Mouse (Mus musculus) telencephalon, adult 2 months (tissue): ENCODE data around the gene Neurod2.

ENCODE experiments used
- DNase-seq: peaks from one replicate; pipeline ENCODE4 v3.0.0-alpha.2; 2011; ENCODE audit warnings: low read depth, low spot score

Gene Neurod2

DNA sequence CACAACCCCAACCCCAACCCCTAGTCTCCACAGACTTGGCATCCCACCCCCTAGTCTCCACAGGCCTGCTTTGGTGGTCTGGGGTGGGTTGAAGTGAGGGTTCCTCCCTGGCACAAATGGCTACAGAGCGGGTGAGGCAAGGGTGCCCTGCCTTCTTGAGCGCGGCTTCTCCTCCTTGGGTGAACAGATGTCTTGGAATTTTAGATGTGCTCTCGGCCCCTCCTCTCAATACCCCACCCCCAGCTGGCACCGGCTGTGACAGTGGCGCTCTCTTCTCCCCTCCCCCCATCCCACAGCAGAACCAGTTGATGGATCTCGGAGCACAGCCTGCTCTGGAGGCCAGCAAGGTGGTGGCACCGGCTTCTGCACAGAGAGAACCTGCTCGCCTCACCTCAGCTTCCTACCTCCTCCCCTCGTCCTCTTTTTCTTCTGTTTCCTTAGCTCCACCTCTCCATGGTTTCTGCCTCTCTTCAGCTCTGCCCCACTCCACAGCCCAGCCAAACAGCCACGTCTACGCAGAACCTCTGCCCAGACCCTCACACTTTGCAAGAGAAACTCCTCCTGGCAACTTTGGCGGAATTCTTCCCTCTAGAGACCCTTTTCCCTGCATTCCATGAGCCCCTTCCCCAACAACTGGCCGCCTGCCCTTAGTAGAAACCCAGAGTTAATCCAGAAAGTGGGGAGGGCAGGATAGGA, 10.9 kb downstream of the Neurod2 start:
- no peak for DNase-seq

DNA sequence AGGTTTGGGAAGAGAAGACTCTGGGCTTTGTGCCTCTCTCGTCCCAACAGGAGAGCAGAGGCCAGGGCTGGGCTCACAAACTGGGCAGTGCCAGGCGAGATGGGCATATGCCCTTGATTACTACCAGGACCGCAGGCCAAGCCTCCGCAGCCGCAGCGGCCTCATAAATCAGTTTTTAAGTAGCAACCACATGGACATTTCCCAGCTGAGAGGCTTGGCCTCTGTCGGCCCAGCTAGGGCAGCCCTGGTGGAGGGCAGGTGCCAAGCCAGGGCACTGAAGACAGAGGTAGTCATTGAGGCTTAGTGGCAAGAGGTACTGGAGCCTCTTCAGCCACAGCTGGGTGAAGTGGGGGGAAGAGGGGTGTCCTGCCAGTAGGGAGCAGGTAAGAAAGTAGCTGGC, 12.0 kb downstream of the Neurod2 start:
- DNase-seq = no peak

DNA sequence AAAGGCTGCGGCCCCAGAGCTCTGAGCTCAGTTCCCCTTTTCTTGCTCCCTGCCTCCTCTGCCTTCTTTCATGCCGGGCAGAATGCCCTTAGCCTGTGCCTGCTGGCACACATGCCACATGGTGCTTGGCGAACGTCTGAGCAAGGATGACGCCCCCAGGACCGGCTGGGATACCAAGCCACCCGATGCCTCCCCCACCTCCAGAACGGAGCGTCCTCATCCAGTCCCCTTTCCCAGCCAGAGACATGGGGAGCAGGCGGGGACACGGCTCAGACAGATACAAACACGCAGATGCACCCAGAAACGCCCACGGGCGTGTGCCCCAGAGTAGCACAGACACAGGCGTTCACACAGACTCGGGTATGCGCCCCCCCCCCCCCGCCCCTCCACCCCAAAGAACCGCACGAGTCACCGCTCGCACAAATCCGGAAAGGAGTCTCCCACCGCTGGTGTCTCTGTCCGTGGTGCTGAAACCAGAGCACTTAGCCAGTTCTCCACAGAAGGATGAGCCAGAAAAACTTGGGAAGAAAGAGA, 15.6 kb downstream of the Neurod2 start:
- no peak for DNase-seq

DNA sequence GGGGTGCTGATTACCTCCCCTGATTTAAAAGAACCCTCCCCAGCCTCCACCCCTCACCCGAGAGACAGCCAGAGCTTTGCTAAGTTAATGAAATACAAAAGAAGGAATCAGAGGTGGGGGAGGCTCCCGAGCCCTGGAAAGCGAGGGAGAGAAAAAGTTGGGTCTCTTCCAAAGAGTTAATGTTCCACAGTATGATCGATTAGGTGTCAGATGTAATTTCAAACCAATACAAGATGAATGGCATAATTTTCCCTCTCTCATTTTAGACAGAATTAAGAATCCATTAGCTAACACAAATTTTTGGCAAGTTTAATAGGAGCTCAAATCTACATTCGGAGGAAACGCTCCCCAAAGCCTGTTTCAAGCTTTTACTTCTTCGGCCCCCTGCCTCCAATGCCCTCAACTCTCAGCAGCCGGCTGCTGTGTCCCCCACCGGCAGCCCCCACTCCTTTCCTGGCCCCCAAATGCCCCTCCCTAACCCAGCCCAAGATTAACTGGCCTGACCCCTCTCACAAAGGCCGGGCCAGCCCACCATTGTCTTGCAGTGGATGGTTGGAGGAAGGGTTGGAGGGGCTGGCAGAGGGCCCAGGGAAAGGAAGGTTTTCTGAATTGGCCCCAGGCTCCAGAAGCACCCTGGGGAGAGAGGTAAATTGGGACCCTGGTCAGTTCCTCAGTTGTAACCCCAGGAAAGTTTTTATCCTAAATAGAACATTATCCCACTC, 30.8 kb downstream of the Neurod2 start:
- DNase-seq = no peak

DNA sequence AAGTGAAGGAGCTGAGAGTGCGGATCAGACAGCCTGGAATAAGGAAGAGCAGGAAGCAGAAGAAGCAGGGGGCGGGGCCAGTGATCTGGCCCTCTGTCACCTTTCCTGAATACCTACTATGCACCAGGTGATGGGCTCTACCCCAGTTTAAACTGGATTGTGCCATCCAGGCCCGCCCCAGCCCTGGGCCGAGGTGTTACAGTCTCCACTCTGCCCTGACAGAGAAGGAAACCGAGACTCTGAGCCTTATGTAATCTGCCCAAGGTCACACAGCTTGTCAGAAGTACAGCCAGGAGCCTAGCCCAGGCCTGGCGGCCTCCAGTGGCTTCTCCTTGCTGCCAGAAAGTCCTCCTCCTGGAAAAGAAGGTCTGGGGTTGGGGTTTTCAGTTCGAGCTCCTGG, 31.7 kb downstream of the Neurod2 start:
- no peak for DNase-seq

DNA sequence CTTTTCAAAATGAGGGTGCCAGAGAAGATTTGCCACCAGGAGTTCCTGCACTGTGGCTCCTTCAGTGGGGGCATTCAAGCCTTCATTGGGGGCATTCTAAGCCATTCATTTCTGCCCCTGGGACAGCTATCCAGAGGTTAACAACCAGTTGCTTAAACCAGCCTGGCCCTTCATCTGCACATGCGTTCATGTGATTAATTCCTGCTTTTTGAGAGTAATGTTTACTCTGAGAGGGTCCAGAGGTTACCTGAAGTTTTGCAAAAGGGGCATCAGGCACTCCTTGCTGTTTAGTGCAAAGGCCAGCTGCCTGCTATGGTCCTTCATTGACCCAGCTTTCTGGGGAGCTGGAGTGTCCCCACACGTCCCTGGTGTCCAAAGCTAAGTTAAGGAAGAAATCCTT, 32.5 kb downstream of the Neurod2 start:
- no peak for DNase-seq

DNA sequence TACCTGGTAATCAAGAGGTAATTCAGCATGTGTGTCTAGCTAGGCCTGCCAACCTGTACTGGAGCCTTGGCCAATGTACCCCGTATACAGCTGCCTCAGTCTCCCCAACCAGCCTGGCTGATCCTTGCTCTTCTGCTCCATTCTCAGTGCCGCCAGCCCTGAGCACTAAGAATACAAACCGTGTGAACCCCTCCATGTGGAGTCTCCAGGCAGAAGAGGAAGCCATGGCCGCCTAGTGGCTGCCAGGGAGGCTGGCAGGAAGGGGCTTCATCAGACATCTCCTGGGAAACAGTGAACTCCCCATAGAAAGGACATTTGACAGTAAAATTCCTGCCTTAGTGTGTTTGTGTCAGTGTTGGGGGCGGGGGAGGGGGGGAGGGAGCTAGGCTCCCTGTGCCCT, 33.2 kb downstream of the Neurod2 start:
- DNase-seq = no peak

DNA sequence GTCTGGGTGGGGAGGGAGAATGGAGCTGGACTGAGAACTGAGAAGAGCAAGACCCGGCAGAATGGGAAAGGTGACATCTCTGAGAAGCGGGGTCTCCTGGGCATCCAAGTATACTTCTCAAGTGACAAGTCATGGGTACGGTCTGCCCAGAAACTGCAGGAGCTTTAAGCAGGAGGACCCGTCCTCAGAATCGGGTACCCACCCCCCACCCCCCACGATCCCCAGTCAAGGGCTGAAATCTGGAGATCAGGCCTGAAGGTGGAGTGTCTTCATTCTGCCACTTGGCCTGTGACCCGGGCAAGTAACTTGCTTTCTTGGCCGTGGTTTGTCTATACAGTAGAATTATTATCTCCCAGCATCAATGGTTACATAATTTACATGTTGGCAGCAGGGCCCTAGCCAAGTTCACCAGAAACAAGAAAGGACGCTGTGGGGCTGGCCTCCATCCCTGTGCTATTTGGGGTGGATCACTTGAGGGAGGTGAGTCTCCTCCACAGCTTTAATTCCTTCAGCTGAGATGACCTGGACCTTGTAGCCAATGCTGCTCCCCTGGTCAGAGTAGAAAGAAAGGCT, 34.3 kb downstream of the Neurod2 start:
- no peak for DNase-seq

DNA sequence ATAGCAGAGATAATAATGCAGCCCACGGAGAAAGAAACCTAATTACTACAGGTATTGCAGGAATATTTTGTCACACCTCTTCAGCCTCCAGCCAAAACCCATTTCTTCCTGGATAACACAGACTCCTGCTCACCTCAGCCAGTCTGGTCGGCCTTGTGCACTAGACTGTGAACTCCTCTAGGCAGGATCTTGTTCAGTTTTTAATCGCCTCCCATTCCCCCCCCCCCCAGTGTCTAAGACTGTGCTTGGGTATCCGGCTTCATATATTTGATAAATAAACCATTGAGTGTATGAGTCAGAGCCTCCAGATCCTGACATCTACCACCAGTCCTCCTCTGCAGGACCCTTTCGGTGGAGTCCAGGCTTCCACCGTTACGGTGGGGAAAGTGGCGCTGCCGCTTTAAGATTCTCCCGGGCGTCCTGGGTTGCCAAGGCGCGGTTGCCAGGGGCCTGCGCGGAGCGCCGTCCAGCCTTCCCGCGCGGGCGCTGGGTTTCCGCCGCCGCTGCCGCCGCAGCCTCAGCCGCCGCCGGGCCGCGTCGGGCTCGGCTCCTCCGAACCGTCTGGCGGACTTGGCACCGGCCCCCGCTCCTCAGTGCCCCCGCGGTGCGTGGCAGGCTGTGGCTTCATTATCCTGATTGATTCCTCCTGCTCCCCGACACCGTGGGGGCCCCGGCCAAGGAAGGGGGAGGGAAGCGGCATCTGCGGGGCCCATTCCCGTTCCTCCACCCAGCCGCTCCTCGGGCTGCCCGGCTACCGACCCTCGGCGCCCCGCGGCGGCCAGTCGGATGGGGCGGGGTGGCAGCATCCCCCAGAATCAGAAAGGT, 35.0 kb downstream of the Neurod2 start:
- no peak for DNase-seq

DNA sequence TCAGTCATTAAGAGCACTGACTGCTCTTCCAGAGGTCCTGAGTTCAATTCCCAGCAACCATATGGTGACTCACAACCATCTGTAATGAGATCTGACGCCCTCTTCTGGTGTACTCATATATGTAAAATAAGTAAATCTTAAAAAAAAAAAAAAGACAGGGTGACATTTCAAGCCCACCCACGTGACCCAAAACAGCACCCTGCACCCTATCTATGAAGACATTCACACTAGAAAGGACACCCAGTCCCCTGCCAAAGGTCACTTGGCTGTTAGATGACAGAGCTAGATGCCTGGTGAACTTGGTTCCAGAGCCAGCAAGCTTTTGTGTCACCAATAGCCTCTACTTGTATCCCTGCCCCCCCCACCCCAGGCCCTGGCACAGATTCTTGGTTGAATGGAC, 36.4 kb downstream of the Neurod2 start:
- no peak for DNase-seq

DNA sequence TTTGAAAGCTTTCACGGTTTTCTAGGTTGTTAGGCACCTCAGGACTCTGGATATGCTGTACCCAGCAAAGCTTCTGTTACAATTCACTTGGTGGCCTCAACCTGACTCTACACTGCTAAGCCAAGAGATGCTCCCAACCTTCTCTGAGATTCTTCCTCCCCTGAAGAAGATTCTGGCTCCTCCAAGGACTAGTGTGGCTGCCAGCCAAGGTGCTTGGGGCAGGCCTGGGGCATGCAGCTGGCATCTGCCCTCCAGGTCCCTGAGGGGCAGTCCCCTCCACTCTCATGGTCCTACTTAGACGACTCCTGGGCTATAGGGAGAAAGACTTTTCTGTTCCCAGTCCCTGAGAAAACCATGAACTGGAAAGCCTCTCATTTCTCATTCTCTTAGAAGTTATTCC, 38.5 kb downstream of the Neurod2 start:
- DNase-seq = no peak

DNA sequence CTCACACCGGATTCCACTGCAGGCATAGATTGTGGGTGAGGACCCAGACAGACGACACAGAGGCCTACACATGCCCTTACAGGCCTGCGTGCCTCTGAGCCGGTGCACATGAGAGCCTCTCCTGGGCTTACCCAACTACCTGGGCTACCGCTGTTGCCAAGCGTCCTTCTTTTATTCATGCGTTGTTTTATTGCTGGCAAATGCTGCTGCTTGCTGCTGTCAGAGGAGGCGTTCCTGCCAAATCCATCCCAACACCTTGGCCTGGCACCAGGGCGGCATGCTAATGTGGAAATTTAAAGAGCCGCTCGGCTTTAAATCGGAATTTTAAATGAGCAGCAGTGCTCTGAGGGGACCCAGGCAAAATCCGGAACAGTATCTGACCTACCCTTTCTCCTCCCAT, 39.6 kb downstream of the Neurod2 start:
- no peak for DNase-seq

DNA sequence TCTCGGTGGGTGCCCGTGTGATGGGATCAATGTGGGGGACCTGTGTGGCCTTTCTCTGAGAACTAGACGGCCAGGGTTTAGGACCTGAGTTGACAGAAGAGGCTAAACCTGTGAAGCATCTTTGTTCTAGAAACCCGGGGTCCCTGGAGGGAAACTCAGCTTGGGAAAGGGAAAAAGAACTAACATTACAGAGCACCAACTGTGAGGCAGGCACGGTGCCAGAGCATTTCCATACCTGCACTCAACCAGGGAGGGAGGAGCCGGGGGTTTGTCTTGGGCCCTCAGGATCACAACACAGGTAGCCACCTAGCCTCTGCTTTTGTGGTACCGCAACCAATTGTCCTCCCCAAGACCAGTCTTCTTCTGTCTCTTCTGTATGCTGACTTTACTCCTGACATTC, 41.5 kb downstream of the Neurod2 start:
- no peak for DNase-seq

DNA sequence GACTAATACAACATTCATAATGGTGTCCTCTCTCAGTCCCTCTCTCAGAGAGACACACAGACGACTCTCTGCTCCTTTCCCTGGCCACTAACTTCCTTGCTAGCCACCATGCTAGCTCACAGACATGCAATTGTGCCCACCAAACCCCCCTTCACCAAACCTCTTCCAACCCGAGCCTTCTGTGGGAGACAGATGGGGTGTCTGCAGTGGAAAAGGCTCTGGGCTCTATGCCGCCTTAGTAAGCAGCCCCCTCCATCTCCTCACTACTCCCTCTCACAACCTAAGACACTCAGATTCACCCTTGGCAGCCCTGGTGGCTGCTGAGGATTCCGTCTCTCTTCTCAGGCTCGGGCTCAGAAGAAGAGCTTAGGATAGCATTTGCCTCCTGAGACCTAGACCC, 41.9 kb downstream of the Neurod2 start:
- no peak for DNase-seq

DNA sequence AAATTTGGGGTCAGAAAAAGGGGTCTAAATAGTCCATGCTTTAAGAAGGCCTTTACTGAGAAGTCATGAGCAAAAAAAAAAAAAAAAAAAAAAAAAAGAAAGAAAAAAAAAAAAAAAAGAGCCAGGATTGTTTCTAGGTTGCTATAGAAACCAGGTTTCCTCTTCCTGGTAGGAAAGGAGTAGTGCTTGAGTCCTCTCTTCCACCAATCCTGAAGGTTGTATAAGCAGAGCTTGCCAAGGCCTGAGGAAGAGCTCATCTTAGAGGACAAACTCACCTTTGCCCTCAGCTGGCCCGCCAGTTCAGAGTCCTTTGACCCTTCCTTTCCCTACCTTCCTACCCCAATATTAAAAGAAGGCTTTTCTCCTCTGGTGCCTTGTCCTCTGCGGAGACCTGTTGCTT, 44.1 kb downstream of the Neurod2 start:
- no peak for DNase-seq

DNA sequence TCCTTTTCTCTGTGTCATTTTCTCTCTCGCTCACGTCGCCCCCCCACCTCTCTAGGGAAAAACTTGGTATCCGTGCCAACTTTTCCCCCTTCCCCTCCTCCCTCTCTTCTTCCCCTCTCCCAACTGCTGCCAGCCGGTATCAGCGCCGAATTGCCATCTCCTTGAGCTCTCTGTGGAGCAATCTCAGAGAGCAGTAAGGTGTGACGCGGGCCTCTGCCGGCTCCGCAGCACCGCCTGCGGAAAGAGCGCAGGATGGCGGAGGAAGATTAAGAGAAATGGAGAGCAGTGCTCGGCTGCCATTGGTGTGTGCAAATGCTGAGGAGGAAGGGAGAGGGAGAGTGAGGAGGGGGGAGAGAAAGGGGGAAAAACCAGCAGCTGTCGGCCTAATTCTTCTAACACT, 45.2 kb downstream of the Neurod2 start:
- DNase-seq = no peak

DNA sequence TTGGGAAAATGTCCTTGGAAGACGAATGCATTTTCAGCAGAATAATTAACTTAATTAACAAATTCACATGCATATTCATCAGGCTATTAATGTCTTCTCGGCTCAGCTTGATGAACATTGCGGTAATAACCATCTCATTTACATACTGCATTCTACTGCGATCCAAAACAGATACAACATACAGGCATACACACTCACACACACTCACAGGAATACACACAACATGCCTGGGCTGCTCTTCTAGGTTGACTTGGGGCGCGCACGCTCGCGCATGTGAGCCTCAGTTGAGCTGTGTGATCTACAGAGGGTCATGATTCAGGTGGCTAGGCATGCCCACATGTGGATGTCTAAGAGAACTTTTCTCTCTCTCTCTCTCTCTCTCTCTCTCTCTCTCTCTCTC, 45.7 kb downstream of the Neurod2 start:
- DNase-seq = no peak
